Mouse (Mus musculus) bone marrow macrophage, adult 2 months (primary cell): ENCODE data around the gene Slc39a3.

ENCODE experiments used
- CTCF ChIP-seq: IDR thresholded peaks from 2 replicates; pipeline ENCODE4 v1.5.1; 2012; ENCODE audit warnings: low read depth, mild to moderate bottlenecking, low read length, moderate library complexity
- POLR2A ChIP-seq: IDR thresholded peaks from 2 replicates; pipeline ENCODE4 v1.6.1; 2012; ENCODE audit warnings: mild to moderate bottlenecking, low read depth, low read length, borderline replicate concordance

DNA sequence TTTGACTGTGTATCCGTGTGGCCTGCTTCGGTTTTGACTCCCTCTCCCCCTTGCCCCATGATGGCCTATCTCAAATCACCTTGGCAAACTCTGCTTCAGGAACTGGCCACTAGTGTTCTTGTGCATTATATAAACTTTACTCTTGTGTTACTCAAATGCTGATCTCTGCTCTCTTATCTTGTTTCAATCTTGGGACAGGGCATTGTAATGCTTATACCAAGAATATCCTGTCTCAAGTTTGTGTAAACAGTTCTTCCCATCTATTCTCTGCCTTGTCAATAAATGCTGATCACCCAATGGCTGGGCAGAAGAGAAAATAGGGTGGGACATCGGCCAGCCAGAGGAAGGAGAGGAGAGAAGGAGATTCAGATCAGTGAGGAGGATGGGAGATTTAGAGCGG, 25.5 kb upstream of the Slc39a3 start:
- TF ChIP-seq CTCF (no peak), POLR2A (no peak)
